Comparison of ENCODE assay signal across 11 mouse cellular contexts in the genomic region with DNA sequence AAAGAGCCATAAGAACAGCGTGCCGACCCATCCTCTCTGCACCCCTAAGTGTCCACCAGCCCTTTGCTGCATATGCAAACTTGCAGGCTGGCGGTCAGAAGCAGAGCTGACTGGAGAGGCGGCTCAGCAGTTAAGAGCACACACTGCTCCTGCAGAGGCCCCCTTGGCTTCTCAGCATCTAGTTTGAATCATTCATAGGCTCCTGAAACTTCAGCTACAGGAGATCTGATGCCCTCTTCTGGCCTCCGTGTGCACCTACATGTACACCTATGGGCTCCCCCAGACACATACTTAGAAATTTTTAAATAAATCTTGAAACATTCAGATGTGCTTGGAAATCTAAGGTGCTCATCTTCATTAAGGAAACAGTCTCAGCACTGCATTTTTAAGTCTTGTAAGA. TPM values are rescaled to one million over a fixed set of nuclear protein-coding genes. Genes with fewer than 3 reads are reported as not detected.
A peak's percentile ranks its signal among the peaks of the same experiment; 100 is the strongest.
DNase-seq lines count a peak whose midpoint lies in the region; ATAC-seq and TF ChIP-seq lines count a peak whose summit lies in the region.
"Had no signal": no experiment of that assay in that cellular context is flagged by ENCODE, and none has a peak within 500 bp of the region (broad histone marks: within the 10 kb centered on the region; RNA-seq: fewer than 3 reads in every experiment).

No protein-coding gene starts in this region.

- peaks cover 97% of the 10 kb centered on the region for H3K36me3 ChIP-seq in heart, embryonic 15.5 days
- peaks cover 56% of the 10 kb centered on the region for H3K36me3 ChIP-seq in E14TG2a.4 (ENCODE audit: insufficient read depth, low read length)

- H3K4me2 ChIP-seq in heart, embryonic 15.5 days = no peak overlapping the region
- H3K4me2 ChIP-seq: embryonic facial prominence, embryonic 12.5 days had no signal

- no peak overlapping the region for H3K9ac ChIP-seq in heart, embryonic 15.5 days
- H3K9ac ChIP-seq: embryonic facial prominence, embryonic 12.5 days had no signal

- 34% methylated on average over 5 of the region's 5 CpGs for WGBS in heart, embryonic 15.5 days

- H3K4me3 ChIP-seq in heart, embryonic 15.5 days = no peak overlapping the region
- no peak overlapping the region for H3K4me3 ChIP-seq in E14TG2a.4 (replicated peaks; ENCODE audit: low read length)
- H3K4me3 ChIP-seq: embryonic facial prominence, embryonic 12.5 days had no signal

- H3K27ac ChIP-seq in heart, embryonic 15.5 days = peak overlapping the region; percentile 44
- H3K27ac ChIP-seq: embryonic facial prominence, embryonic 12.5 days had no signal

- peaks cover 13% of the 10 kb centered on the region for H3K4me1 ChIP-seq in heart, embryonic 15.5 days (replicated peaks)
- H3K4me1 ChIP-seq in E14TG2a.4 (replicated peaks; ENCODE audit: low read depth, low read length) = peaks cover 19% of the 10 kb centered on the region
- H3K4me1 ChIP-seq: embryonic facial prominence, embryonic 12.5 days had no signal

- H3K9me3 ChIP-seq in heart, embryonic 15.5 days (replicated peaks) = peaks cover 5% of the 10 kb centered on the region
- no peaks in the 10 kb centered on the region for H3K9me3 ChIP-seq in E14TG2a.4 (ENCODE audit: low read length)
- H3K9me3 ChIP-seq: embryonic facial prominence, embryonic 12.5 days had no signal

- ATAC-seq in heart, embryonic 15.5 days (replicated peaks; ENCODE audit: insufficient number of reproducible peaks, insufficient read depth, low FRiP score, low read depth) = no peak
- 0 out of 2 replicates have a peak, but pooled peaks have one; percentile 34 for ATAC-seq in megakaryocyte-erythroid progenitor cell, adult 5-6 weeks (replicated peaks; ENCODE audit: low FRiP score, low TSS enrichment, poor library complexity, severe bottlenecking)
- no peak for ATAC-seq in activated CD4-positive, CD25-positive, alpha-beta regulatory T cell, adult 4 months

- no peaks in the 10 kb centered on the region for H3K27me3 ChIP-seq in heart, embryonic 15.5 days
- no peaks in the 10 kb centered on the region for H3K27me3 ChIP-seq in E14TG2a.4 (ENCODE audit: insufficient read depth, low read length)
- H3K27me3 ChIP-seq: embryonic facial prominence, embryonic 12.5 days had no signal

- TF ChIP-seq CTCF in E14TG2a.4 (conservative IDR thresholded peaks at IDR 0.05; ENCODE audit: low read length) = peak; percentile 38

- intact Hi-C loops in heart, postnatal 14 days (cut with DNase I) = no loop called here

- no peak for DNase-seq in heart, postnatal 14 days
- peak; percentile 77 for DNase-seq in embryo, embryonic 10.5 days (ENCODE audit: low spot score)
- no peak for DNase-seq in testis, postnatal 14 days (ENCODE audit: low spot score)
- no peak for DNase-seq in ovary, postnatal 36 days (ENCODE audit: low spot score)
- DNase-seq: lung, postnatal 10 days; right cerebral cortex, postnatal 25 days had no signal

RNA-seq across cellular contexts. Expression of a gene that starts 35.6 kb away (rescaled TPM):
- polyA plus RNA-seq in heart, embryonic 15.5 days (2015; fragmentation: Nextera tagmentation; extraction: Ambion mirVana) = 544 and 629 TPM in 2 replicates
- total RNA-seq in heart, postnatal 14 days (2021) = 100 to 1,000 TPM; 119 to 146 TPM
- 5.0 and 20.7 TPM in 2 replicates for total RNA-seq in megakaryocyte-erythroid progenitor cell, adult 5-6 weeks (2014; fragmentation: Nextera tagmentation)
- 14.2 and 15.8 TPM in 2 replicates for total RNA-seq in megakaryocyte-erythroid progenitor cell, adult 5-6 weeks (2017)
- 100 to 1,000 TPM; 237 to 239 TPM for polyA plus RNA-seq in activated CD4-positive, CD25-positive, alpha-beta regulatory T cell, adult 4 months (2017; shearing (Covaris generic))

Comparison
In these comparisons a context has a peak if more than half of its experiments do, and no peak if none do; other contexts are left out.
1. RNA of a gene that starts 35.6 kb away (total RNA-seq): 119 to 146 TPM in heart, postnatal 14 days; 5.0 to 20.7 TPM in megakaryocyte-erythroid progenitor cell, adult 5-6 weeks; every median in the first group is over 4 times any median in the second.